Mouse (Mus musculus) yolk sac, embryonic 10.5 days (tissue): ENCODE measurements around the gene Pou2f1.

Source experiments
- DNase-seq: peaks from one replicate; pipeline ENCODE4 v3.0.0-alpha.2; 2017; ENCODE audit warnings: low spot score

The Pou2f1 gene

GRCm38 (mm10) chr1:166002520-166003155 is at the start of gene Pou2f1:
Gene Pou2f1, minus strand, starts transcription at chr1:166002678.
- peak; percentile 98 for DNase-seq

- DNase-seq: peak; percentile 11
Measured at GRCm38 (mm10) chr1:166049046-166049827, 46.8 kb upstream of the Pou2f1 start.

- peak; percentile 25 for DNase-seq
Measured at GRCm38 (mm10) chr1:166048230-166048911, 45.9 kb upstream of the Pou2f1 start.

GRCm38 (mm10) chr1:166047505-166048170 is 45.2 kb upstream of the Pou2f1 start:
- peak; percentile 3 for DNase-seq

GRCm38 (mm10) chr1:166045894-166046197 is 43.4 kb upstream of the Pou2f1 start:
- DNase-seq: no peak

- DNase-seq: peak; percentile 16
Measured at GRCm38 (mm10) chr1:166045060-166045893, 42.8 kb upstream of the Pou2f1 start.

GRCm38 (mm10) chr1:166043451-166044149 is 41.1 kb upstream of the Pou2f1 start:
- DNase-seq: peak; percentile 5

GRCm38 (mm10) chr1:166041501-166041900 is 39.0 kb upstream of the Pou2f1 start:
- no peak for DNase-seq

- DNase-seq: no peak
Measured at GRCm38 (mm10) chr1:166038731-166039332, 36.4 kb upstream of the Pou2f1 start.

- DNase-seq: no peak
Measured at GRCm38 (mm10) chr1:166035045-166035444, 32.6 kb upstream of the Pou2f1 start.

GRCm38 (mm10) chr1:166031673-166032547 is 29.4 kb upstream of the Pou2f1 start:
- peak; percentile 27 for DNase-seq

- DNase-seq: no peak
Measured at GRCm38 (mm10) chr1:166023981-166024380, 21.5 kb upstream of the Pou2f1 start.

- no peak for DNase-seq
Measured at GRCm38 (mm10) chr1:166017203-166017602, 14.7 kb upstream of the Pou2f1 start.

GRCm38 (mm10) chr1:166016306-166016705 is 13.8 kb upstream of the Pou2f1 start:
- DNase-seq: no peak

GRCm38 (mm10) chr1:166014530-166014929 is 12.1 kb upstream of the Pou2f1 start:
- DNase-seq: no peak

- DNase-seq: no peak
Measured at GRCm38 (mm10) chr1:166010106-166010505, 7.6 kb upstream of the Pou2f1 start.

GRCm38 (mm10) chr1:166008634-166009350 is 6.3 kb upstream of the Pou2f1 start:
- DNase-seq: no peak

- DNase-seq: no peak
Measured at GRCm38 (mm10) chr1:166007026-166007425, 4.5 kb upstream of the Pou2f1 start.
